Comparison of ENCODE assay signal across 14 mouse cellular contexts in the genomic region with DNA sequence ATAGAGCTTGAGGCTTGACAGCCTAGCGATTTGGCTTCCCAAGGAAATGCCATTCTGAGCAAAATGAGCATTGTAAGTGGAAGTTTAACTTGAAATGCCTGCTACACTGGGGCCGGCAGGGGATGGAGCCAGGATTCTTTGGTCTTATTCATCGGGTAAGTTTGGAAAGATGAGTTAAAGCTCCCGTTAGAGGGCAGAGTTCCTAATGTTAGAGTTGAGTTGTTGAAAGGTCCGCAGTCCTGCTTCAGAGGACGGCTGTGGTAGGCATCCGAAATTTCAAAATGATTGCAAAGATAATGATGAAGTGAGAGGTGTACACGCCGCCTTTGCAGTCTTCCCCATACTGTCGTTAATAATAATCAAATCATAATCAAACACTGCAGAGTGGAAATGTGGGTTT.
"Had no signal": no experiment of that assay in that cellular context is flagged by ENCODE, and none has a peak within 500 bp of the region (broad histone marks: within the 10 kb centered on the region; RNA-seq: fewer than 3 reads in every experiment).

No protein-coding gene starts in this region.

- H3K4me3 ChIP-seq: left cerebral cortex, adult 2 months; midbrain, embryonic 10.5 days had no signal

- H3K27ac ChIP-seq: left cerebral cortex, adult 2 months; liver, embryonic 14.5 days; midbrain, embryonic 10.5 days had no signal

- ATAC-seq: intestine, embryonic 16.5 days; liver, postnatal 0 days had no signal

- H3K4me1 ChIP-seq: midbrain, embryonic 10.5 days had no signal

- H3K9me3 ChIP-seq: midbrain, embryonic 10.5 days had no signal

- H3K9ac ChIP-seq: liver, embryonic 14.5 days; liver, postnatal 0 days had no signal

- DNase-seq: kidney, adult 18-20 months; kidney, adult 9 months; kidney, postnatal 14 days; kidney, postnatal 4 days; layer of hippocampus, postnatal 36 days; liver, postnatal 0 days; lung, postnatal 4 days; midbrain, embryonic 14.5 days; thymus, adult 18-20 months; thymus, postnatal 4 days had no signal
